Mouse (Mus musculus): ENCODE results near the gene Tor1b.

GRCm38 (mm10) chr2:30942603-30943011 lies 10.2 kb upstream of the Tor1b start:
- peak; percentile 94 for TF ChIP-seq CTCF (IDR thresholded peaks at IDR 0.05; ENCODE audit: extremely low read depth, insufficient read depth, low read length)
- peak; percentile 13; the same call in 1 of the 2 replicates for TF ChIP-seq POLR2A (IDR thresholded peaks at IDR 0.05; ENCODE audit: extremely low read depth, insufficient read depth, low read length)
